Mouse (Mus musculus): ENCODE results near the gene 9530068E07Rik.

DNA sequence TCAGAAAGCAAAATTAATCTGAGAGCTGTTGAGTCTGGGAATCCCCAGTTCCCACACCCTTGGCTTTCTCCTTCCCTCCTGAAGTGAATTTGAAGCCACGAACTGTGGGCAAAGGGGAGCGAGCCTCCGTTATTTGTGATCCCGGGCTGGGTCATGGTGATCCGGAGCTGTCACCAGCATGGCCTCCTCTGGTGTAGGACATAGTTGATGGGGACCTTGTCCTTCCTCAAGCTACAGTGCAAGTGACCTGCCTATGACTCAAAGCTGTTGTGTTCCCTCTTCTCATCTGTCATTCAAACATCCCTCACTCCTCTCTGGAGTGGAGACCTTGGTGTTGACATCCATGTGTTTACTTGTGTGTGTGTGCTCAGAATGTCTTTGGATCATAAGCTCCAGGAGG is 39.2 kb downstream of the 9530068E07Rik start:
- TF ChIP-seq CTCF (IDR thresholded peaks at IDR 0.05; ENCODE audit: insufficient read depth, low read depth, low read length) (no peak), POLR2A (IDR thresholded peaks at IDR 0.05; ENCODE audit: insufficient read depth, low read depth, low read length) (no peak)

Data from olfactory bulb, adult 2 months (tissue).